Mouse (Mus musculus) Patski (cell line): ENCODE data around the gene B2m. TPM values are rescaled to one million over a fixed set of nuclear protein-coding genes. Genes with fewer than 3 reads are reported as not detected.

Source experiments
- ATAC-seq: fragments of 100-300 bp; one replicate; pipeline ENCODE4 v1.8.0; 2021
- CTCF ChIA-PET: fragments of 350-600 bp; sonication (Branson Sonifier 250); formaldehyde crosslinking; loops from one replicate; lab custom pipeline; 2022; ENCODE audit warnings: inconsistent platforms; lab: Charles Lee
- POLR2A ChIA-PET: fragments of 350-600 bp; sonication (Branson Sonifier 250); formaldehyde crosslinking; loops from one replicate; lab custom pipeline; 2022; ENCODE audit warnings: antibody characterized with exemption, inconsistent platforms; lab: Charles Lee
- DNase-seq: peaks from one replicate; pipeline ENCODE4 v3.0.0-alpha.2; 2011; ENCODE audit warnings: low read depth, low spot score
- H3K27me3 ChIP-seq: fragments of 371-371 bp; one replicate; pipeline ENCODE4 v1.5.1; 2021
- CTCF ChIP-seq: fragments of 100-300 bp; IDR thresholded peaks from one replicate; pipeline ENCODE4 v1.5.1; 2021
- in situ Hi-C: fragments of 300-500 bp; cut with MboI; formaldehyde crosslinking; loops from 3 replicates; pipeline ENCODE4 v1.11.1; 2018; ENCODE audit warnings: low pct_unique_long_range_greater_than_20kb, mixed read lengths
- polyA plus RNA-seq: library from polyadenylated mRNA; unstranded; gene quantifications from one replicate; pipeline ENCODE4 v1.2.3, GENCODE M21; 2021

The B2m gene
- polyA plus RNA-seq, 1 experiment from 2014 or later = 598 TPM

GRCm38 (mm10) chr2:122186106-122186505 is 38.6 kb downstream of the B2m start, which contains the start of the genes Patl2 and Terb2:
Gene Patl2, minus strand, starts transcription at chr2:122186189.
Gene Terb2, plus strand, starts transcription at chr2:122186272.
- ATAC-seq (no peak), DNase-seq (no peak)
- POLR2A ChIA-PET = interaction anchor here (0.6 kb wide), 1 partner anchor 193 kb away, joined by 3 read pairs; no protein-coding TSS in a partner anchor
- CTCF ChIA-PET = interaction anchor here (1.0 kb wide), 1 partner anchor 21 kb away, joined by 3 read pairs; no protein-coding TSS in a partner anchor
- in situ Hi-C loops = no loop called here
- no peak for TF ChIP-seq CTCF
- peaks cover 10% of the 10 kb centered on the region for H3K27me3 ChIP-seq

DNA sequence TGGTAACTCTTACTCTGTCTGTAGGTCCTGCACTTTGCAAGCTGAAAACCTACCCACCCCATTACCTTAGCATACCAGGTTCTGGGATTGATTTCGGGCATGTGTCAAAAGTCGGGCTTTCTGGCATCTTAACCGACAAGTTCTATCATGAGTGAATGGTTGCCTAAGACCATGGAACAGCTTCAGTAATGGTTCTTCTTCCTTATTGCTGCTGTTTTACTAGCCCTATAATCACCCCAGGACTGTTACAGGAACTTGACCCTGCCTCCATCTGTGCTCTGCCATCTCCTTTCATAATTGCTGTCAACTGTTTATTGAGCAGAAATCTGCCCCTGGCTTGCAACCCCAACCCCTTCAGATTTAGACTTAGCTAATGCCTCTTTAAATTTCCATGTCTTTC is 39.3 kb downstream of the B2m start:
- TF ChIP-seq CTCF = no peak
- DNase-seq (no peak), ATAC-seq (no peak)
- H3K27me3 ChIP-seq = peaks cover 10% of the 10 kb centered on the region
- ChIA-PET CTCF (interaction anchor here (1.0 kb wide), 1 partner anchor 22 kb away, joined by 3 read pairs; no protein-coding TSS in a partner anchor), POLR2A (no interaction called here)
- in situ Hi-C loops = no loop called here

DNA sequence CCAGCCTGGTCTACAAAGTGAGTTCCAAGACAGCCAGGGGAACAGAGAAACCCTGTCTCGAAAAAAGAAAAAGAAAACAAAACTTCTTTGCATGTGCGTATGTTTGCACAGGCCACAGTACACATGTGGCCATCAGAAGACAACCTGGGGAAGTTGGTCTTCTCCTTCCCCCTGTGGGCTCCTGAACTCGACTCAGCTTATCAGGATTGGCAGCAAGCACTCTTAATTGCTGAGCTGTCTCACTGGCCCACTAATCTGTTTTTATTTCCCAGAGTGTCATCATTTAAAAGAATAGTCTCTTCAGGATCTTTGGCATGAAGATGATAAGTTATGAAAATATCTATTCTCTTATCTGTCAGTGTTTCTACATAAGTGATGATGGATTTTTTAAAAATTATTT is 44.4 kb downstream of the B2m start:
- POLR2A ChIA-PET = no interaction called here
- ATAC-seq = no peak
- in situ Hi-C loops = loop anchor here (10.0 kb wide), 2 partner anchors 363 to 433 kb away; no protein-coding TSS in a partner anchor

GRCm38 (mm10) chr2:122194509-122194929 is 47.0 kb downstream of the B2m start:
- peak; percentile 61 for TF ChIP-seq CTCF
- no peak for ATAC-seq
- ChIA-PET CTCF (interaction anchor here (1.0 to 2.6 kb wide), 4 partner anchors 39 to 184 kb away, joined by 3 to 19 read pairs (median 8); no protein-coding TSS in a partner anchor), POLR2A (no interaction called here)
- in situ Hi-C loops = loop anchor here (10.0 kb wide), 2 partner anchors 360 to 430 kb away; no protein-coding TSS in a partner anchor
- DNase-seq = peak; percentile 10
- peaks cover 10% of the 10 kb centered on the region for H3K27me3 ChIP-seq

More for the DNA sequence above, 44.4 kb downstream of the B2m start:
- DNase-seq = no peak
- CTCF ChIA-PET = interaction anchor here (2.3 kb wide), 1 partner anchor 111 kb away, joined by 9 read pairs; no protein-coding TSS in a partner anchor
- TF ChIP-seq CTCF = no peak
- peaks cover 10% of the 10 kb centered on the region for H3K27me3 ChIP-seq

DNA sequence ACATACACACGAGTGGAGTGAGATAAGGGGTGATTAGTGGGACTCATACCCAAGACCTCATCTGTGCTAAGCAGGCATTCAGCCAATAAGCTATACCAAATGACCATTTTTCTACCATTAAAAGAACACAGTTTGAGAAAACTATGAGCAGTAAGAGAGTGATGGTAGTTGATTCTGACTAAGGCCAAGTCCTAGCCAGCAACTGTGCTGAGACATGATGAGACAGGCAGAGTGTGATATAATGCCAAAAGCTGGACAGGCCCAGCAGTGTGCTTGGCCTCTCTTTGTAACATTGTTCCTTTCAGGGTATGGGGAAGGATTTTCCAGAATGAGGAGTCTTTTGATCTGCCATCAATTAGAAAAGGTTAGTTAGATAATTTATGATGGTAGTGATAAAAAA is 54.0 kb downstream of the B2m start:
- POLR2A ChIA-PET = no interaction called here
- in situ Hi-C loops = loop anchor here (5.0 kb wide), 2 partner anchors 41 to 176 kb away; no protein-coding TSS in a partner anchor
- no peaks in the 10 kb centered on the region for H3K27me3 ChIP-seq
- DNase-seq = no peak
- TF ChIP-seq CTCF = no peak
- CTCF ChIA-PET = interaction anchor here (1.0 to 1.8 kb wide), 2 partner anchors 42 to 177 kb away, joined by 3 to 4 read pairs; no protein-coding TSS in a partner anchor
- ATAC-seq = no peak

Other genes starting within 250 kb of the B2m start
- 22.7 TPM for gene Ctdspl2, start 191.7 kb upstream of the B2m start, polyA plus RNA-seq
- gene Mageb3, start 191.6 kb upstream of the B2m start, polyA plus RNA-seq = 0.05 TPM
- gene Eif3j1, start 119.1 kb upstream of the B2m start, polyA plus RNA-seq = 8.1 TPM
- gene Spg11, start 29.3 kb upstream of the B2m start, polyA plus RNA-seq = 17.0 TPM
- 0.14 TPM for gene Trim69, start 13.0 kb downstream of the B2m start, polyA plus RNA-seq
- 0.05 TPM for gene Patl2, start 38.5 kb downstream of the B2m start, polyA plus RNA-seq
- gene Terb2, start 38.6 kb downstream of the B2m start, polyA plus RNA-seq = not detected
- 29.2 TPM for gene Sord, start 87.1 kb downstream of the B2m start, polyA plus RNA-seq
- 0.01 TPM for gene Duox2, start 150.8 kb downstream of the B2m start, polyA plus RNA-seq
- gene Duoxa2, start 151.2 kb downstream of the B2m start, polyA plus RNA-seq = not detected
- 0.05 TPM for gene Duoxa1, start 166.0 kb downstream of the B2m start, polyA plus RNA-seq
- gene Duox1, start 168.0 kb downstream of the B2m start, polyA plus RNA-seq = 0.04 TPM
- gene Shf, start 221.5 kb downstream of the B2m start, polyA plus RNA-seq = 8.3 TPM